Mouse (Mus musculus): Measurements from ENCODE around the gene Slc9a1. TPM values are rescaled to one million over a fixed set of nuclear protein-coding genes. Genes with fewer than 3 reads are reported as not detected.
A peak's percentile ranks its signal among the peaks of the same experiment; 100 is the strongest.

Slc9a1 gene
- polyA plus RNA-seq, 1 experiment from 2014 or later = 5.7 TPM

DNA sequence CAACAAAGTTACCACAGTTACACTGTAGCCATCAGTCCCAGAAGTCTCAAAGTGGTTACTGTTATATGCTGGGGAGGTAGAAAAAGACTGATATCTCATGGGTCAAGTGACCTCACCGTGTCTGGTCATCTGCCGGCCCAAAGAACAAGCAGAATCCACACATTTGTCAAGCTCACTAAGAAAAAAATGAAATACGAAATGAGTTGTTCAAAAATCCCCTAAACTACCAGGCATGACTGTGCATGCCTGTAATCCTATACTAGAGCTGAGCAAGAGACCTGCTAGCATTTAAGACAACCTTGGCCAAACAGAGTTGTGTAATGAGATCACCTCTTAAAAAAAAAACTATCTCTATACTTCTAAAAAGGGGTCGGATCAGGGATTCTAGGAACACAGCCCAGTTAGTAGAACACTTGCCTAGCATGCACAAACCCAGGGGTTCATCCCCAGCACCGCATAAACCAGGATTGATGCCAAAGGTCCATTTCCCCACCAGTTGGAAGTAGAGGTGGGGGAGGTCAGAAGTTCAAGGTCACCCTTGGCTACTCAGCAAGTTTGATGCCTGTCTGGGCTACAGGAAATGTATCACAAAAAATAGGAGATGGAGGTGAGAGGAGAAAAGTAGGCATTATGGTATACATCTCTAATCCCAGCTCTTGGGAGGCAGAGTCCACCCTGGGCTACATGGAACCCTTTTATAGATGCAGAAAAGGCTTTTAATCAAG is 21.3 kb upstream of the Slc9a1 start:
- no peak for TF ChIP-seq CTCF (IDR thresholded peaks at IDR 0.05; ENCODE audit: low read depth)
- Histone ChIP-seq H3K27me3 (ENCODE audit: insufficient read depth, low read length) (no peaks in the 10 kb centered on the region), H3K4me2 (ENCODE audit: low read length) (no peak overlapping the region), H3K27ac (no peak overlapping the region), H3K36me3 (ENCODE audit: insufficient read depth, low read length) (no peaks in the 10 kb centered on the region), H3K9ac (ENCODE audit: low read depth, low read length) (no peak overlapping the region), H3K4me3 (replicated peaks; ENCODE audit: low read depth, low read length) (no peak overlapping the region), H3K4me1 (replicated peaks; ENCODE audit: insufficient read depth, low read length) (no peaks in the 10 kb centered on the region), H3K9me3 (replicated peaks; ENCODE audit: low read length) (no peaks in the 10 kb centered on the region)
- DNase-seq (ENCODE audit: low spot score) (no peak), ATAC-seq (replicated peaks; ENCODE audit: low FRiP score, low read depth) (no peak)
- WGBS = 71% methylated on average over 5 of the region's 5 CpGs

DNA sequence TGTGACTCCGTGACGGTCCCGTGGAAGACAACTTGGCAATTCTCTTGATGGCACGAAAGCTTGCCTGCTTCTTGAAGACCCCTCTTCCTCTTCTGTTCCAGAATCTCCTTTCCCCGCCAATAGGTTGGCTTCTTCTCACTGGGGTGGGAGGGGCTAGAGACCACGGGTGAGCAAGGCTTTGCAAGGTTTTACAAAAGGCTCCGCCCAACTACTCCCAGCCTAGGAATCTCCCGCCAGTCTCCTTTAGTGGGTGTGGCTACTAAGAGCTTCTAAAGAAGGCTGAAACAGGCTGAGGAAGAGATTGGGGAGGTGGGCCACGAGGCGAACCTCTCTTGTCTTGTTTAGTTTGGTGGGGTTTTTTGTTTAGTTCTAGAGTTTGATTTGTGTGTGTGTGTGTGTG is 16.7 kb upstream of the Slc9a1 start:
- ATAC-seq (replicated peaks; ENCODE audit: low FRiP score, low read depth) (no peak), DNase-seq (ENCODE audit: low spot score) (no peak)
- Histone ChIP-seq H3K4me3 (replicated peaks; ENCODE audit: low read depth, low read length) (no peak overlapping the region), H3K9me3 (replicated peaks; ENCODE audit: low read length) (no peaks in the 10 kb centered on the region), H3K9ac (ENCODE audit: low read depth, low read length) (no peak overlapping the region), H3K4me2 (ENCODE audit: low read length) (no peak overlapping the region), H3K27me3 (ENCODE audit: insufficient read depth, low read length) (no peaks in the 10 kb centered on the region), H3K27ac (no peak overlapping the region), H3K4me1 (replicated peaks; ENCODE audit: insufficient read depth, low read length) (no peaks in the 10 kb centered on the region), H3K36me3 (ENCODE audit: insufficient read depth, low read length) (no peaks in the 10 kb centered on the region)
- no peak for TF ChIP-seq CTCF (IDR thresholded peaks at IDR 0.05; ENCODE audit: low read depth)
- 75% methylated on average over 10 of the region's 10 CpGs for whole genome bisulfite sequencing

DNA sequence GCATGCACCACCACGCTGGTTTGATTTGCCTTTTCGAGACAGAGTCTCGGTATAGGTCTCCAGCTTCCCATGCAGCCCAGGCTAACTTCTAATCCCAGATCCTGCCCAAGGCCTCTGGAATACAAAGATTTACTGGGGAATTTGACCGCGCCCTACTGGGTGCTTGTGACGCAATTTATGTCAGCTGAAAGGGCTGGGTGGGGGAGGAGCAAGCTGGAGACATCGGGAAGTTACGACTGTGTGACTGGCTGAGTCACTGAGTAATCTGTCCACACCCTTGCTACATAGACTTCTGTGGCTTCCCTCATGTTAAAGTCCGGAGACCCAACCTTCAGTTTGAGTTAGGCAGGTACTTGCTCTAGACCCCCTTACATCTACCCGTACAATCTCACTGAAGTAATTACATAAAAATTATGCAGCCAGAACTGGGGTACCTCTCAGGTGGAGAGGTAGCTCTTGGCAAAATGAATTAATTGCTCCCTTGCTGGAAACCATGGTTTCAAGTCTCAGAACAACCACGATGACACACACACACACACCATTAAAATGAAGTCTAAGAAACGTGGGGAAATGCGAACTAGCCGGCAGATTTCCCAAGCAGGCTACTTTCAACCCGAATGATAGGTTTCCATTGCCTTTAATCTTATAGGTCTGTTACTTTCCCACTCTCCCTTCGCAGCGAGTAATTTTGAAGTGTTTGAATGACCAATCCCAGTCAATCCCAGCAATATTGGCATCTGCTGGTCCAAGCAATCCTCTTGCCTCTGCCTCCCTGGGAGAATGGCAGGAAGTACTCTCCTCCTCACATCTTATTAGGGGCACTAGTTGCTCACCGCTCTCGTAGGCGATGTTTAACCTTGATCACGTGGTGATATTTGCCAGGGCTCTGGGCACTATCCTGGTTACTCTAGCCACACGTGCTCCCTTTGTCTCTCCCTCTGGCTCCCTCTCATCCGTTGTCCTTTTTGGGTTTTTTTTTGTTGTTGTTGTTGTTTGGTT is 15.8 kb upstream of the Slc9a1 start, which contains the start of gene Wdtc1:
Gene Wdtc1, minus strand, starts transcription at position 115 of the 999 bp plus-strand sequence.
- Histone ChIP-seq H3K4me3 (replicated peaks; ENCODE audit: low read depth, low read length) (no peak within 1 kb of the TSS), H3K9ac (ENCODE audit: low read depth, low read length) (no peak within 1 kb of the TSS), H3K9me3 (replicated peaks; ENCODE audit: low read length) (no peaks in the 10 kb centered on the region), H3K4me2 (ENCODE audit: low read length) (no peak within 1 kb of the TSS), H3K27me3 (ENCODE audit: insufficient read depth, low read length) (no peaks in the 10 kb centered on the region), H3K4me1 (replicated peaks; ENCODE audit: insufficient read depth, low read length) (no peaks in the 10 kb centered on the region), H3K27ac (no peak within 1 kb of the TSS), H3K36me3 (ENCODE audit: insufficient read depth, low read length) (no peaks in the 10 kb centered on the region)
- no peak for TF ChIP-seq CTCF (IDR thresholded peaks at IDR 0.05; ENCODE audit: low read depth)
- no peak for ATAC-seq (replicated peaks; ENCODE audit: low FRiP score, low read depth)
- WGBS = 86% methylated on average over 23 of the region's 23 CpGs
- DNase-seq (ENCODE audit: low spot score) = no peak

DNA sequence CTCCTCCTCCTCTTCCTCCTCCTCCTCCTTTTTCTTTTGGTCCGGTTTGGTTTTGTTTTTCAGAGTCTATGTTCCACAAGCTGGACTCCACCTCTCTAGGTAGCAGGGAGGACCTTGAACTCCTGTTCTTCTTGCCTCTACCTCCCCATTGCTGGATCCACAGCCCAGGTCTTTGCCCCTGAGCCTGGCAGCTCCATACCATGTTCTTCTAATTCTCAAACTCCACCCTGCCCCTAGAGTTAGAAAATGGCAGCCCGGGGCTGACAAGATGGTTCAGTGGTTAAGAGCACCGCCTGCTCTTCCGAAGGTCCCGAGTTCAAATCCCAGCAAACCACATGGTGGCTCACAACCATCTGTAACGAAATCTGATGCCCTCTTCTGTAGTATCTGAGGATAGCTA is 14.9 kb upstream of the Slc9a1 start:
- Histone ChIP-seq H3K4me1 (replicated peaks; ENCODE audit: insufficient read depth, low read length) (no peaks in the 10 kb centered on the region), H3K27me3 (ENCODE audit: insufficient read depth, low read length) (no peaks in the 10 kb centered on the region), H3K36me3 (ENCODE audit: insufficient read depth, low read length) (no peaks in the 10 kb centered on the region), H3K9me3 (replicated peaks; ENCODE audit: low read length) (no peaks in the 10 kb centered on the region), H3K4me2 (ENCODE audit: low read length) (no peak overlapping the region), H3K4me3 (replicated peaks; ENCODE audit: low read depth, low read length) (no peak overlapping the region), H3K9ac (ENCODE audit: low read depth, low read length) (no peak overlapping the region), H3K27ac (no peak overlapping the region)
- 91% methylated on average over 6 of the region's 6 CpGs for WGBS
- ATAC-seq (replicated peaks; ENCODE audit: low FRiP score, low read depth) (no peak), DNase-seq (ENCODE audit: low spot score) (no peak)
- no peak for TF ChIP-seq CTCF (IDR thresholded peaks at IDR 0.05; ENCODE audit: low read depth)

DNA sequence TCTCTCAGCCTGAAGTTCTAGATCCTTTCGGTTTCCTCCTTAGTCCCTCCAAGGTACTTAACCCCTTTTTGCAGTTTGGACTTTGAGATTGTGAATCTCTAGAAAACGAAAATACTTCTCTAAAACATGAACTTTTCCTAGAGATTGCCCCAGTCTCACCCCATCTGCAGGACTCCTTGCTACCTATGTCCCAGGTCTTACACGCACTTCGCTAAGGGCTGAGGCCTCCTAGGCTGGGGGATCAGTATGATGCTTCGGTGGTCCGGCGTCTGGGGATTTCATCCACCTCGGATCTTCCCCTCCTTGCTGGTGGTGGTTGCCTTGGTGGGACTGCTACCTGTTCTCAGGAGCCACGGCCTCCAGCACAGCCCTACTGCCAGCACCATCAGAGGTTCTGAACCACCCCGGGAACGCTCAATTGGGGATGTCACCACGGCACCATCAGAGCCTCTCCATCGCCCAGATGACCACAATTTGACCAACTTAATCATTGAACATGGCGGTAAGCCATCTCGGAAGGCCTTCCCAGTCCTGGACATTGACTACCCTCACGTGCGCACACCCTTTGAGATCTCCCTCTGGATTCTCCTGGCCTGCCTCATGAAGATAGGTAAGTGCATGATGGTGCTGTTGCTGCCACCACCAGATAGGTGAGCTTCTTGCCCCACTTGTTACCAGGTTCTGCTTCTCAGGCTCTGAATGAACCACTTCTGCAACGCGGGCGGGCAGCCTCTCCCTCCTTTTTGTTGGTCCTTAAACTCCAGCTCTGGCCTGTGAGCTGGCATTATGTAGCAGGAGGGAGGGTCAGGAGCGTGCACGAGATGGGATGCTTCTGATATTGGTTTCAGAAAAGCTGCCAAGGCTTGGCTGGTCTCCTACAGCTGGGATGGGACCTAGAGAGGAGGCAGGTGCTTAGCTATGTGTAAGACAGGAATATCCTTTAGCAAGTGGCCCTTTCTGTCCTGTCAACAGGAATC is 1.1 kb downstream of the Slc9a1 start:
- no peak for ATAC-seq (replicated peaks; ENCODE audit: low FRiP score, low read depth)
- TF ChIP-seq CTCF (IDR thresholded peaks at IDR 0.05; ENCODE audit: low read depth) = no peak
- H3K4me2 ChIP-seq (ENCODE audit: low read length) = peak overlapping the region; percentile 75
- H3K27me3 ChIP-seq (ENCODE audit: insufficient read depth, low read length) = no peaks in the 10 kb centered on the region
- WGBS = 60% methylated on average over 22 of the region's 22 CpGs
- no peaks in the 10 kb centered on the region for H3K9me3 ChIP-seq (replicated peaks; ENCODE audit: low read length)
- H3K36me3 ChIP-seq (ENCODE audit: insufficient read depth, low read length) = no peaks in the 10 kb centered on the region
- H3K27ac ChIP-seq = peak overlapping the region; percentile 81
- peaks cover 32% of the 10 kb centered on the region for H3K4me1 ChIP-seq (replicated peaks; ENCODE audit: insufficient read depth, low read length)
- H3K4me3 ChIP-seq (replicated peaks; ENCODE audit: low read depth, low read length) = peak overlapping the region; percentile 75
- H3K9ac ChIP-seq (ENCODE audit: low read depth, low read length) = peak overlapping the region; percentile 82
- DNase-seq (ENCODE audit: low spot score) = no peak

Measured in kidney, postnatal 0 days (tissue).